In genomic region chr16:20675213-20675612, GRCm38 (mm10) we compare ENCODE assay signal across 16 mouse cellular contexts. TPM values are rescaled to one million over a fixed set of nuclear protein-coding genes. Genes with fewer than 3 reads are reported as not detected.
DNase-seq lines count a peak whose midpoint lies in the region; ATAC-seq and TF ChIP-seq lines count a peak whose summit lies in the region.
"Had no signal": no experiment of that assay in that cellular context is flagged by ENCODE, and none has a peak within 500 bp of the region (broad histone marks: within the 10 kb centered on the region; RNA-seq: fewer than 3 reads in every experiment).

No protein-coding gene starts in this region.

- peak overlapping the region; percentile 89; the same call in 1 of the 2 replicates for H3K9ac ChIP-seq in intestine, embryonic 16.5 days (ENCODE audit: low read depth, low read length)
- H3K9ac ChIP-seq: embryonic facial prominence, embryonic 12.5 days; limb, embryonic 15.5 days had no signal

- no peak for TF ChIP-seq CTCF in gastrocnemius, adult 2 months (IDR thresholded peaks at IDR 0.05)

- 92% methylated on average over 6 of the region's 6 CpGs for WGBS in intestine, embryonic 16.5 days

- no peak for TF ChIP-seq POLR2A in myocyte (IDR thresholded peaks at IDR 0.05; ENCODE audit: insufficient read length, low read depth)

- no peaks in the 10 kb centered on the region for H3K9me3 ChIP-seq in megakaryocyte, embryonic 14.5 days
- no peaks in the 10 kb centered on the region for H3K9me3 ChIP-seq in intestine, embryonic 16.5 days (ENCODE audit: control insufficient read depth, low read length)
- H3K9me3 ChIP-seq: embryonic facial prominence, embryonic 12.5 days; limb, embryonic 15.5 days had no signal

- no peak for DNase-seq in gastrocnemius, adult 2 months
- no peak for DNase-seq in gastrocnemius, postnatal 14 days
- DNase-seq in cerebellum, postnatal 36 days: no peak
- DNase-seq: adrenal gland, postnatal 14 days; cerebellum, adult 8-10 months; gastrocnemius, postnatal 10 days; retina, postnatal 1 day; thymus, postnatal 36 days had no signal

- peaks cover 62% of the 10 kb centered on the region for H3K36me3 ChIP-seq in megakaryocyte, embryonic 14.5 days (replicated peaks; ENCODE audit: low read length)
- H3K36me3 ChIP-seq in intestine, embryonic 16.5 days (ENCODE audit: control insufficient read depth, insufficient read depth, low read length): peaks cover 33% of the 10 kb centered on the region
- H3K36me3 ChIP-seq in myocyte (ENCODE audit: control insufficient read depth, insufficient read depth): peaks cover 24% of the 10 kb centered on the region

- peaks cover 74% of the 10 kb centered on the region for H3K4me1 ChIP-seq in megakaryocyte, embryonic 14.5 days
- H3K4me1 ChIP-seq in intestine, embryonic 16.5 days (ENCODE audit: control insufficient read depth, insufficient read depth, low read length): peaks cover 28% of the 10 kb centered on the region

- H3ac ChIP-seq in myocyte (ENCODE audit: control insufficient read depth, insufficient read length): no peak overlapping the region

- no peak for ATAC-seq in megakaryocyte, adult 5-6 weeks (ENCODE audit: poor library complexity, severe bottlenecking)
- no peak for ATAC-seq in intestine, embryonic 16.5 days
- no peak for ATAC-seq in erythroid progenitor cell, adult 5-6 weeks (replicated peaks; ENCODE audit: low FRiP score, poor library complexity, severe bottlenecking)
- ATAC-seq: inflammation-experienced regulatory T-cells, adult 6 months had no signal

- peak overlapping the region; percentile 96; the same call in 1 of the 2 replicates for H3K4me2 ChIP-seq in intestine, embryonic 16.5 days (ENCODE audit: low read depth, low read length)
- peak overlapping the region; percentile 95 for H3K4me2 ChIP-seq in myocyte (ENCODE audit: low read depth)

- H3K79me2 ChIP-seq in myocyte (ENCODE audit: control insufficient read depth, insufficient read depth): peaks cover 56% of the 10 kb centered on the region

- H3K27me3 ChIP-seq in megakaryocyte, embryonic 14.5 days (replicated peaks): no peaks in the 10 kb centered on the region
- H3K27me3 ChIP-seq in intestine, embryonic 16.5 days (replicated peaks; ENCODE audit: control insufficient read depth, insufficient read depth, low read length): no peaks in the 10 kb centered on the region
- no peaks in the 10 kb centered on the region for H3K27me3 ChIP-seq in myocyte (ENCODE audit: control insufficient read depth, insufficient read depth, insufficient read length)
- H3K27me3 ChIP-seq: embryonic facial prominence, embryonic 12.5 days; limb, embryonic 15.5 days had no signal

- H3K4me3 ChIP-seq in gastrocnemius, adult 2 months: peak overlapping the region; percentile 94
- peak overlapping the region; percentile 96 for H3K4me3 ChIP-seq in megakaryocyte, embryonic 14.5 days (replicated peaks)
- no peak overlapping the region for H3K4me3 ChIP-seq in intestine, embryonic 16.5 days (ENCODE audit: low read length)
- H3K4me3 ChIP-seq in myocyte: peak overlapping the region; percentile 81

- intact Hi-C loops in gastrocnemius, adult 2 months (cut with DNase I): no loop called here
- intact Hi-C loops in gastrocnemius, postnatal 14 days (cut with DNase I; ENCODE audit: low total_unique reads): no loop called here

- H3K27ac ChIP-seq in gastrocnemius, adult 2 months: peak overlapping the region; percentile 94; the same call in 1 of the 2 replicates
- no peak overlapping the region for H3K27ac ChIP-seq in intestine, embryonic 16.5 days (ENCODE audit: low read length)
- H3K27ac ChIP-seq: embryonic facial prominence, embryonic 12.5 days; limb, embryonic 15.5 days had no signal

TF ChIP-seq in myocyte, 11 proteins besides CTCF, POLR2A, EP300 and RAD21:
- no peak for TF ChIP-seq MYOD1 (IDR thresholded peaks at IDR 0.05; ENCODE audit: control insufficient read depth in 1 of 3, insufficient read length in 2 of 3, low read depth in 2 of 3)
- no peak for TF ChIP-seq TCF12 (IDR thresholded peaks at IDR 0.05; ENCODE audit: insufficient read depth, poor library complexity, severe bottlenecking)
- TF ChIP-seq MAX (IDR thresholded peaks at IDR 0.05; ENCODE audit: low read depth): no peak
- no peak for TF ChIP-seq MYOG (IDR thresholded peaks at IDR 0.05; ENCODE audit: control insufficient read depth in 1 of 3, insufficient read depth in 1 of 3, insufficient read length in 2 of 3, low read depth in 2 of 3)
- no peak for TF ChIP-seq E2F4 (IDR thresholded peaks at IDR 0.05; ENCODE audit: insufficient read depth)
- no peak for TF ChIP-seq TCF3 (IDR thresholded peaks at IDR 0.05; ENCODE audit: insufficient read length, low read depth)
- TF ChIP-seq POLR2AphosphoS2 (IDR thresholded peaks at IDR 0.05; ENCODE audit: insufficient read length, low read depth): no peak
- TF ChIP-seq USF1 (IDR thresholded peaks at IDR 0.05; ENCODE audit: low read depth): no peak
- TF ChIP-seq CEBPB (IDR thresholded peaks at IDR 0.05; ENCODE audit: insufficient read depth, poor library complexity, severe bottlenecking): no peak
- TF ChIP-seq REST (IDR thresholded peaks at IDR 0.05; ENCODE audit: insufficient read depth, insufficient read length): no peak
TF ChIP-seq in myocyte: peak in this region for 0.

RNA-seq across cellular contexts. Expression of gene Eif4g1, which starts 7.1 kb away (rescaled TPM):
- 100 to 1,000 TPM; 428 to 462 TPM for total RNA-seq in gastrocnemius, adult 2 months (2021)
- 100 to 1,000 TPM; 303 to 309 TPM for total RNA-seq in gastrocnemius, postnatal 14 days (2021)
- 247 and 739 TPM in 2 replicates for polyA plus RNA-seq in megakaryocyte, embryonic 14.5 days (2012; ENCODE audit: insufficient read depth, low replicate concordance)
- 117 and 119 TPM in 2 replicates for total RNA-seq in megakaryocyte, adult 5-6 weeks (2015)
- 159 and 160 TPM in 2 replicates for total RNA-seq in megakaryocyte, adult 5-6 weeks (2017)
- 158 and 162 TPM in 2 replicates for polyA plus RNA-seq in intestine, embryonic 16.5 days (2015; fragmentation: Nextera tagmentation; extraction: Ambion mirVana)
- 232 TPM for polyA plus RNA-seq in myocyte (2012; fragmentation: generic; extraction: Trizol)
- total RNA-seq in erythroid progenitor cell, adult 5-6 weeks (2015; ENCODE audit: low replicate concordance): 105 and 116 TPM in 2 replicates
- 109 and 153 TPM in 2 replicates for total RNA-seq in erythroid progenitor cell, adult 5-6 weeks (2017; ENCODE audit: low replicate concordance)

RNA-seq across cellular contexts. Expression of gene Fam131a, which starts 17.8 kb away (rescaled TPM):
- total RNA-seq in gastrocnemius, adult 2 months (2021): 10 to 100 TPM; 46.0 to 62.9 TPM
- 10 to 100 TPM; 28.7 to 34.5 TPM for total RNA-seq in gastrocnemius, postnatal 14 days (2021)
- 7.9 and 8.6 TPM in 2 replicates for polyA plus RNA-seq in megakaryocyte, embryonic 14.5 days (2012; ENCODE audit: insufficient read depth, low replicate concordance)
- 0.09 and 0.33 TPM in 2 replicates for total RNA-seq in megakaryocyte, adult 5-6 weeks (2015)
- 0.16 and 0.55 TPM in 2 replicates for total RNA-seq in megakaryocyte, adult 5-6 weeks (2017)
- 6.2 and 6.8 TPM in 2 replicates for polyA plus RNA-seq in intestine, embryonic 16.5 days (2015; fragmentation: Nextera tagmentation; extraction: Ambion mirVana)
- 0.62 TPM for polyA plus RNA-seq in myocyte (2012; fragmentation: generic; extraction: Trizol)
- not detected in 2 replicates for total RNA-seq in erythroid progenitor cell, adult 5-6 weeks (2015; ENCODE audit: low replicate concordance)
- not detected in 2 replicates for total RNA-seq in erythroid progenitor cell, adult 5-6 weeks (2017; ENCODE audit: low replicate concordance)

RNA-seq across cellular contexts. Expression of gene Psmd2, which starts 23.8 kb away (rescaled TPM):
- total RNA-seq in gastrocnemius, adult 2 months (2021): 100 to 1,000 TPM; 223 to 253 TPM
- total RNA-seq in gastrocnemius, postnatal 14 days (2021): 100 to 1,000 TPM; 158 to 159 TPM
- 33.0 and 128 TPM in 2 replicates for polyA plus RNA-seq in megakaryocyte, embryonic 14.5 days (2012; ENCODE audit: insufficient read depth, low replicate concordance)
- total RNA-seq in megakaryocyte, adult 5-6 weeks (2015): 88.9 and 92.4 TPM in 2 replicates
- total RNA-seq in megakaryocyte, adult 5-6 weeks (2017): 134 and 172 TPM in 2 replicates
- polyA plus RNA-seq in intestine, embryonic 16.5 days (2015; fragmentation: Nextera tagmentation; extraction: Ambion mirVana): 276 and 309 TPM in 2 replicates
- polyA plus RNA-seq in myocyte (2012; fragmentation: generic; extraction: Trizol): 285 TPM
- total RNA-seq in erythroid progenitor cell, adult 5-6 weeks (2015; ENCODE audit: low replicate concordance): 71.7 and 115 TPM in 2 replicates
- total RNA-seq in erythroid progenitor cell, adult 5-6 weeks (2017; ENCODE audit: low replicate concordance): 125 and 131 TPM in 2 replicates

RNA-seq across cellular contexts. Expression of gene Polr2h, which starts 42.3 kb away (rescaled TPM):
- total RNA-seq in gastrocnemius, adult 2 months (2021): 1 to 10 TPM; 7.6 to 9.2 TPM
- 10 to 100 TPM; 10.9 to 14.1 TPM for total RNA-seq in gastrocnemius, postnatal 14 days (2021)
- polyA plus RNA-seq in megakaryocyte, embryonic 14.5 days (2012; ENCODE audit: insufficient read depth, low replicate concordance): 2.9 TPM in 1 of 2 replicates, not detected in the other
- 34.7 and 36.7 TPM in 2 replicates for total RNA-seq in megakaryocyte, adult 5-6 weeks (2015)
- total RNA-seq in megakaryocyte, adult 5-6 weeks (2017): 27.8 and 29.2 TPM in 2 replicates
- polyA plus RNA-seq in intestine, embryonic 16.5 days (2015; fragmentation: Nextera tagmentation; extraction: Ambion mirVana): 84.5 and 95.5 TPM in 2 replicates
- polyA plus RNA-seq in myocyte (2012; fragmentation: generic; extraction: Trizol): 60.5 TPM
- total RNA-seq in erythroid progenitor cell, adult 5-6 weeks (2015; ENCODE audit: low replicate concordance): 2.9 and 10.5 TPM in 2 replicates
- total RNA-seq in erythroid progenitor cell, adult 5-6 weeks (2017; ENCODE audit: low replicate concordance): 5.8 and 11.2 TPM in 2 replicates

RNA-seq across cellular contexts. Expression of gene Clcn2, which starts 42.3 kb away (rescaled TPM):
- total RNA-seq in gastrocnemius, adult 2 months (2021): 1 to 10 TPM in 1 of 2 experiments, under 1 TPM in 1; 0.89 to 1.0 TPM
- total RNA-seq in gastrocnemius, postnatal 14 days (2021): 1 to 10 TPM; 2.3 to 2.7 TPM
- polyA plus RNA-seq in megakaryocyte, embryonic 14.5 days (2012; ENCODE audit: insufficient read depth, low replicate concordance): 2.1 TPM in 1 of 2 replicates, not detected in the other
- 0.49 and 0.84 TPM in 2 replicates for total RNA-seq in megakaryocyte, adult 5-6 weeks (2015)
- total RNA-seq in megakaryocyte, adult 5-6 weeks (2017): 1.3 and 1.4 TPM in 2 replicates
- 12.0 and 13.1 TPM in 2 replicates for polyA plus RNA-seq in intestine, embryonic 16.5 days (2015; fragmentation: Nextera tagmentation; extraction: Ambion mirVana)
- 4.4 TPM for polyA plus RNA-seq in myocyte (2012; fragmentation: generic; extraction: Trizol)
- 11.5 and 21.0 TPM in 2 replicates for total RNA-seq in erythroid progenitor cell, adult 5-6 weeks (2015; ENCODE audit: low replicate concordance)
- 9.9 and 10.7 TPM in 2 replicates for total RNA-seq in erythroid progenitor cell, adult 5-6 weeks (2017; ENCODE audit: low replicate concordance)

Comparison
In these comparisons a context has a peak if more than half of its experiments do, and no peak if none do; other contexts are left out.
1. RNA of gene Fam131a, which starts 17.8 kb away (total RNA-seq): 46.0 to 62.9 TPM in gastrocnemius, adult 2 months and 28.7 to 34.5 TPM in gastrocnemius, postnatal 14 days; 0.09 to 0.55 TPM in megakaryocyte, adult 5-6 weeks and not detected in erythroid progenitor cell, adult 5-6 weeks; every median in the first group is over 10 times any median in the second.